Mouse (Mus musculus) embryonic facial prominence, embryonic 13.5 days (tissue): ENCODE data around the gene Esp8. TPM values are rescaled to one million over a fixed set of nuclear protein-coding genes. Genes with fewer than 3 reads are reported as not detected.
"Not testable (repeated sequence)": the region's sequence is repeated elsewhere in the genome, so short reads cannot be mapped to it uniquely, and the experiment has no call there.

ENCODE experiments used
- ATAC-seq: fragments of 200-750 bp; cut with Nextera tagmentation; 2 replicates; pipeline ENCODE4 v1.8.0; 2017; ENCODE audit warnings: low read depth; ENCODE audit not compliant: insufficient number of reproducible peaks, insufficient read depth, low FRiP score, low TSS enrichment
- H3K27ac ChIP-seq: fragments of 300-500 bp; sonication (generic); 2 replicates; pipeline ENCODE4 v1.5.1; 2015; ENCODE audit warnings: moderate library complexity, mild to moderate bottlenecking, inconsistent platforms
- H3K27me3 ChIP-seq: fragments of 300-500 bp; sonication (generic); 2 replicates; pipeline ENCODE4 v1.6.1; 2015; ENCODE audit warnings: mild to moderate bottlenecking, inconsistent platforms
- H3K36me3 ChIP-seq: fragments of 300-500 bp; sonication (generic); 2 replicates; pipeline ENCODE4 v1.6.1; 2015; ENCODE audit warnings: mild to moderate bottlenecking, inconsistent platforms
- H3K4me1 ChIP-seq: fragments of 300-500 bp; sonication (generic); 2 replicates; pipeline ENCODE4 v1.6.1; 2015; ENCODE audit warnings: inconsistent platforms
- H3K4me2 ChIP-seq: fragments of 300-500 bp; sonication (generic); 2 replicates; pipeline ENCODE4 v1.6.1; 2015; ENCODE audit warnings: moderate library complexity, mild to moderate bottlenecking, inconsistent platforms
- H3K4me3 ChIP-seq: fragments of 300-500 bp; sonication (generic); 2 replicates; pipeline ENCODE4 v1.5.1; 2015; ENCODE audit warnings: mild to moderate bottlenecking, inconsistent platforms
- H3K9ac ChIP-seq: fragments of 300-500 bp; sonication (generic); 2 replicates; pipeline ENCODE4 v1.6.1; 2015; ENCODE audit warnings: mild to moderate bottlenecking, inconsistent platforms
- H3K9me3 ChIP-seq: fragments of 300-500 bp; sonication (generic); 2 replicates; pipeline ENCODE4 v1.6.1; 2016; ENCODE audit warnings: inconsistent platforms
- WGBS: fragments of 180-500 bp; shearing (Covaris S2); methylation state at CpG from one replicate; pipeline ENCODE4 v1.1.7; 2015; ENCODE audit warnings: mixed read lengths; 5-methylcytosine and 5-hydroxymethylcytosine counted together
- polyA plus RNA-seq: library from polyadenylated mRNA; unstranded; fragments of >200 nt; fragmentation: Nextera tagmentation; extraction: Ambion mirVana; gene quantifications from 2 replicates; pipeline ENCODE4 v1.2.1, GENCODE M21; 2015

Gene Esp8
- polyA plus RNA-seq = not detected in 2 replicates

DNA sequence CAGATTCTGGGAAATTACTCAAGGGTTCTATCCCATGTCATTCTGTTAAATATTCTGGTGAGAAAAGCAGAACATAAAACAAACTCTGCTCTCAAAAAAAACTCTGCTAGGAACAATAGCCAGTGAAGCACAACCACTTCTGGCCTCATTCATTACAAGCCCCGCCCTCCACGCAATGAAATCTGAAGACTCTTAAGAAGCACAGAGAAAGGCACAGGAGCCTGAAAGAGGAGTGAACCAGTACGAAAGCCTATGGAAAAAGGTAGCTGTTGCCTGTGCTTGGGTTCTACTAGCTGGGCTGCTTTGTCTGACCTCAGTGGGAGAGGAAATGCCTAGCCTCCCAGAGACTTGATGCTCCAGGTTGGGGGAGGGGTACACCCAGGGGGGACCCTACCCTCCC is at the start of gene Esp8:
Gene Esp8 (plus strand): TSS at position 205 of the 400 bp plus-strand sequence.
- Histone ChIP-seq H3K4me1 (no peaks in the 10 kb centered on the region), H3K9me3 (no peaks in the 10 kb centered on the region), H3K27me3 (no peaks in the 10 kb centered on the region), H3K9ac (no peak within 1 kb of the TSS), H3K4me3 (no peak within 1 kb of the TSS), H3K36me3 (no peaks in the 10 kb centered on the region), H3K4me2 (no peak within 1 kb of the TSS), H3K27ac (no peak within 1 kb of the TSS)
- 52% methylated on average over 3 of the region's 3 CpGs for WGBS
- no peak for ATAC-seq

DNA sequence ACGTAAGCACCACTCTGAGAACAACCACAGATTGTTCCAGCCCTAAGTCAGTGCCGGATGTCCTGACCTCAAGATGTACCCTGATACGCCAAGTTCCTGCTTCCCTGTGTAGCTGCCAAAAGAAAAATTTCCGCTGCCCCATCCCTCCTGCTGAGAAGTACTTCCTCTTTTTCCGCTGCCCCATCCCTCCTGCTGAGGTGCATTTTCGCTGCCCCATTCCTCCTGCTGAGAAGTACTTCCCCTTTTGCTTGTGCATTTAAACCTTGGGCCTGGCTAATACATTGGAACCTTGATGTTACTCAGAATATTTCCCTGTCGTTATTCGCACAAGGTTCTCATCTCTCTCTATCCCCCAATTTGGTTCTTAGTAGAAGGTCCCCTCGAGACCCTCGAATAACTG is 36.3 kb upstream of the Esp8 start:
- 72% methylated on average over 10 of the region's 10 CpGs for WGBS
- not testable (repeated sequence) for H3K27ac ChIP-seq, H3K9ac ChIP-seq, H3K4me1 ChIP-seq, H3K9me3 ChIP-seq, H3K36me3 ChIP-seq, ATAC-seq, H3K27me3 ChIP-seq, H3K4me2 ChIP-seq, H3K4me3 ChIP-seq

DNA sequence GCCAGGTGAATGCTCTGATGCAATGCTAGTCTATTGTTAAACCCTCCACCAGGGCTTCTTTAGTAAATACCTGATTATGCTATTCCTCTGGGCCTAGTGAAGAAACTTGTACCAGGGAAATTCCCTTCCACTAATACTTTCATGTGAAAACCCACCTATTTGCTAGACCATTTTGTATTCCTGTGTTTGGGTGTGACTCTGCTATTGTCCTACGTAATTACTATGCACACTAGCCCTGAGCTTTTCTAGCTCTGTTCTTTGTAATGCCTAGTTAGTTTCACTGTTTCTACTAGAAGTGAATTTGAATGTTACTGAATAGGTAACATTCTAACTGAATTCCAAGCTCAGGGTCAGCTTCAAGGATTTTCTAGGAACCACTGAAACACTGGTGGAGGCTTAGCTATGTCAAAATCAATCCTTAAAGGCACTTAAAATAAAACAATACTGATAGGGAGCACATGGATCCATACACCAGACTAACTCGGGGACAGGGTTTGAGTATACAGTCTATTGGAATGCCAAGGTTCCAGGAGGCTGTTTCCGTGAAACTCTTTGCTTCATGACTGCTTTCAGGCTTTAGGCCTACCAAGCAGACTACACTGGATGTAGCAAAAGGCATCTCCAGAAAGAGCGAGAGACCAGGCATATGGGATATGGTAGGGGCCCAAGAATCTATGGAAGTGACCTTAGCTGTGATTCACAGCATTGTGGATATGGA is 24.2 kb upstream of the Esp8 start:
- not testable (repeated sequence) for ATAC-seq, H3K4me2 ChIP-seq, H3K4me3 ChIP-seq, H3K27me3 ChIP-seq, H3K27ac ChIP-seq, H3K9me3 ChIP-seq, H3K36me3 ChIP-seq, H3K4me1 ChIP-seq, H3K9ac ChIP-seq
- 89% methylated on average over 4 of the region's 4 CpGs for WGBS

DNA sequence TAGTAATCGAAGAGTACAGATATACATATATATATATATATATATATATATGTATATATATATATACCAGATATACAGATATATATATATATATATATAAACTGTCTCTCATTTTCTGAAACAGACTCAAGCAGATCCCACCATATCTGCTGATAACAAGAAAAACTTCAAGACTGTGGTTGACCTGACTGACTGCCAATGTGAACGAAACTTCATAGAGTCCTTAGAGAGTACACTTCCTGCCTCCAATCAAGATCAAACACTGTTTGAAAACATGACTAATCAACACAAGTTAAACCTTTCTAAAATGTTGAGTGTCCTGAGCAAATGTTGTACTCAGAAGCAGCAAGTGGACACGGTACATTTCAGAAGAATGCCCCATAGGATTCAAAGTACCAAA is 10.0 kb downstream of the Esp8 start:
- Histone ChIP-seq H3K27ac (no peak overlapping the region), H3K27me3 (no peaks in the 10 kb centered on the region), H3K4me1 (no peaks in the 10 kb centered on the region), H3K36me3 (no peaks in the 10 kb centered on the region), H3K9ac (no peak overlapping the region), H3K4me2 (no peak overlapping the region), H3K4me3 (no peak overlapping the region), H3K9me3 (0 out of 2 replicates have a peak, but pooled peaks cover 3% of the 10 kb centered on the region)
- WGBS = 73% methylated on average over 3 of the region's 3 CpGs
- no peak for ATAC-seq

- no peak for ATAC-seq
- H3K27ac ChIP-seq = no peak overlapping the region
- 0 out of 2 replicates have a peak, but pooled peaks cover 3% of the 10 kb centered on the region for H3K9me3 ChIP-seq
- H3K4me1 ChIP-seq = no peaks in the 10 kb centered on the region
- H3K9ac ChIP-seq = no peak overlapping the region
- no peak overlapping the region for H3K4me2 ChIP-seq
- no peak overlapping the region for H3K4me3 ChIP-seq
- H3K27me3 ChIP-seq = no peaks in the 10 kb centered on the region
- H3K36me3 ChIP-seq = no peaks in the 10 kb centered on the region
- 86% methylated on average over 1 of the region's 1 CpGs for WGBS
Observed at GRCm38 (mm10) chr17:40531147-40531546, 11.3 kb downstream of the Esp8 start.

DNA sequence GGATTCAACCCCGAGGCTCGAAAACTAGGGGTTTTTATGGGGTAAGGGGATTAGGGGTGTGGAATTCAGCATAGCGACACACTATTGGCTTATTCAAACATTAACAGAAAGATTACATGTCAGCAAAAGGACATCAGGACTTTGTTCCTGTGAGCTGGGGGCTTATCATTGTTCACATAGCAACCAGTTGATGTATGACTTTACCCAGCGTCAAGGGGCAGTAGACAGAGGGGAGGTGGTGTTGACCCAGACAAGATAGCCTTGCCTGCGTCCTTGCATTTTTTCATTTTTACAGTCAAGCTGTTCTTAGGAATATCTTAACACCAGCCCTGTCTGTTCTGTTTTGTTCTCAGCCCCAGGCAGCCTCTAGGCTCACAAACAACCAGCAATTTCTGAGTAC is 27.2 kb downstream of the Esp8 start:
- not testable (repeated sequence) for H3K27ac ChIP-seq, H3K4me2 ChIP-seq, H3K4me1 ChIP-seq, H3K4me3 ChIP-seq, H3K9me3 ChIP-seq, H3K27me3 ChIP-seq, ATAC-seq, H3K9ac ChIP-seq, H3K36me3 ChIP-seq
- 82% methylated on average over 5 of the region's 5 CpGs for WGBS

DNA sequence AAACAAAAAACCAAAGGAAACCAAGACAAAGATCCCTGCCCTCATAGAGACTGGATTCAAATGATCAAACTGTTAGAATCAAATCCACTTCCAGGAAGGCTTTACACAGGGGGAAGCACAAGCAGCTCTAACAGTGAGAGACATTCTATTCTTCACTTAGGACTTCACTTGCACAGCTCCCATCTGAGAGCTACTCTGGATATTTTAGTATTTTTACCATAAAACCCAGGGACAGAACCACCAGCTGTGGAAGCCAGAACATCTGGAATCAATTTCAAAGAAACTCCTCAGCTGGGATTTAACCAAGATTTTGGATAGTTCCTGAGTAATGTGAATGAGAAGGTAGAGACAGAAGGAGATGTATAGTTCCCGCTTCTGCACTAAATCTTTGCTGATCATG is 33.6 kb downstream of the Esp8 start:
- H3K4me2 ChIP-seq = no peak overlapping the region
- no peaks in the 10 kb centered on the region for H3K9me3 ChIP-seq
- H3K4me1 ChIP-seq = 0 out of 2 replicates have a peak, but pooled peaks cover 3% of the 10 kb centered on the region
- no peak overlapping the region for H3K9ac ChIP-seq
- H3K27me3 ChIP-seq = no peaks in the 10 kb centered on the region
- H3K27ac ChIP-seq = no peak overlapping the region
- H3K36me3 ChIP-seq = no peaks in the 10 kb centered on the region
- H3K4me3 ChIP-seq = no peak overlapping the region
- WGBS = 42% methylated on average over 1 of the region's 1 CpGs
- ATAC-seq = no peak

DNA sequence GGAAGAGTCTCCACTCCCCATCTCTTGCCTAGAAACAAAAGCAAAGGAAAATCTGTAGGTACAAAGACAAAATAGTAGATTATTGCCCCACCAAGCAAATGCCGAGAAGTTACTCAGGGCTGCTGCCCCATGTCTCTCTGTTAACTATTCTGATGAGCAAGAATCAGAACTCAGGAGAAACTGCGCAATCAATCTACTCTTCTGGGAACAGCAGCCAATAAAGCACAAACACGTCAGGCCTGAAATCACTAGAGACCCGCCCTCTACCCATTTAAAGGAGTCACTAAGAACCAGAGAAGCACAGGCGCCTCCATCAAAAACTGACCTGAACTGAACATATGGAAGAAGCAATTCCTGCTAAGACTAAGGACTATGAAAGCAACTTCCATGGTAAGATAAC is 41.4 kb downstream of the Esp8 start, which contains the start of gene Esp6:
Gene Esp6 (plus strand): TSS at position 301 of the 400 bp plus-strand sequence.
- H3K27ac ChIP-seq = no peak within 1 kb of the TSS
- no peak within 1 kb of the TSS for H3K4me2 ChIP-seq
- H3K4me1 ChIP-seq = no peaks in the 10 kb centered on the region
- 83% methylated on average over 5 of the region's 5 CpGs for WGBS
- H3K9ac ChIP-seq = no peak within 1 kb of the TSS
- no peaks in the 10 kb centered on the region for H3K9me3 ChIP-seq
- no peak for ATAC-seq
- no peak within 1 kb of the TSS for H3K4me3 ChIP-seq
- H3K36me3 ChIP-seq = no peaks in the 10 kb centered on the region
- no peaks in the 10 kb centered on the region for H3K27me3 ChIP-seq

Other genes starting within 250 kb of the Esp8 start
- gene Crisp1, start 200.8 kb upstream of the Esp8 start, polyA plus RNA-seq = 0.38 and 0.50 TPM in 2 replicates
- gene Esp6, start 41.5 kb downstream of the Esp8 start, polyA plus RNA-seq = not detected in 2 replicates
- not detected in 2 replicates for gene Esp4, start 78.6 kb downstream of the Esp8 start, polyA plus RNA-seq
- gene Esp3, start 112.1 kb downstream of the Esp8 start, polyA plus RNA-seq = not detected in 2 replicates
- gene Esp1, start 207.1 kb downstream of the Esp8 start, polyA plus RNA-seq = not detected in 2 replicates